Mouse (Mus musculus) liver, postnatal 0 days (tissue): Measurements from ENCODE around the gene Sp1.

Experiments
- CTCF ChIP-seq: sonication (generic); IDR thresholded peaks from 2 replicates; pipeline ENCODE4 v1.5.1; 2016; ENCODE audit warnings: antibody characterized with exemption, low read depth
- EP300 ChIP-seq: IDR thresholded peaks from 2 replicates; pipeline ENCODE4 v1.6.1; 2016; ENCODE audit warnings: antibody characterized with exemption, low read depth, mild to moderate bottlenecking

DNA sequence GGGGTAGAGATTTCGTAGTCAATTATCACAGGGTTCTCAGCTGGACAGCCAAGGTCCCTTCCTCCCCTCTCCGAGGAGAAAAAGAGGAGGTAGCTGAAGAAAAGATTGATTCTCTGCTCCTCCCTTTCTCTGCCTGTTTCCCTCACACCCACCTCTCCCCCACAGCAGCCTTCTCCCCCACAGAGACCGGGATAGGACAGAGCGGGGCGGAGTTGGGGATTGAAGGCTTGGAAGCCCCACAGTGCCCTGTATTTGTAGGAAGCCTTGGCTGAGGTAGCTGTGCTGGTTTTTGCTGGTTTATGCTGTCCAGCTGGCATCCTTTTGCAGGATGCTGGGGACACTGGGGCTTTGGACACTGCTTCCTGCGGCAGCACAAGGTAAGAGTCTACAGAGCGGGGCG lies 39.2 kb downstream of the Sp1 start, which contains the start of gene Amhr2:
- TF ChIP-seq EP300 (no peak), CTCF (no peak)
